Mouse (Mus musculus) G1E (cell line): ENCODE results near the gene Zfp740. TPM values are rescaled to one million over a fixed set of nuclear protein-coding genes. Genes with fewer than 3 reads are reported as not detected.

Source experiments
- ATAC-seq: 2 replicates; pipeline ENCODE4 v1.8.0; 2016; ENCODE audit warnings: mild to moderate bottlenecking; ENCODE audit not compliant: insufficient number of reproducible peaks, poor library complexity, low FRiP score, severe bottlenecking; ENCODE audit errors: extremely low read depth
- DNase-seq: peaks from one replicate; pipeline ENCODE4 v3.0.0; 2012; ENCODE audit warnings: low spot score
- H3K27me3 ChIP-seq: 2 replicates; pipeline ENCODE4 v1.6.1; 2012; ENCODE audit warnings: mild to moderate bottlenecking, low read length, inconsistent platforms; ENCODE audit not compliant: insufficient read depth
- H3K36me3 ChIP-seq: replicated peaks from 2 replicates; pipeline ENCODE3; 2012; ENCODE audit warnings: mild to moderate bottlenecking, inconsistent platforms
- H3K4me1 ChIP-seq: 2 replicates; pipeline ENCODE4 v1.6.1; 2012; ENCODE audit warnings: low read depth, low read length, inconsistent platforms, mixed read lengths; ENCODE audit not compliant: insufficient read depth
- H3K4me3 ChIP-seq: 2 replicates; pipeline ENCODE4 v1.5.1; 2012; ENCODE audit warnings: low read depth, mild to moderate bottlenecking, inconsistent platforms, low read length, moderate library complexity, mixed read lengths
- H3K9me3 ChIP-seq: replicated peaks from 2 replicates; pipeline ENCODE4 v1.6.1; 2012; ENCODE audit warnings: inconsistent platforms
- CTCF ChIP-seq: IDR thresholded peaks from 2 replicates; pipeline ENCODE4 v1.5.1; 2012; ENCODE audit warnings: low read depth, low read length, inconsistent platforms, mixed read lengths
- GATA1 ChIP-seq: IDR thresholded peaks from 2 replicates; pipeline ENCODE4 v1.6.1; 2012; ENCODE audit warnings: borderline replicate concordance, low read length, inconsistent platforms, mixed read lengths
- GATA2 ChIP-seq: IDR thresholded peaks from 2 replicates; pipeline ENCODE4 v1.6.1; 2012; ENCODE audit warnings: low read depth, low read length, inconsistent platforms, borderline replicate concordance
- POLR2AphosphoS5 ChIP-seq: IDR thresholded peaks from 2 replicates; pipeline ENCODE4 v1.6.1; 2012; ENCODE audit warnings: low read depth, low read length, inconsistent platforms; ENCODE audit not compliant: insufficient replicate concordance
- TAL1 ChIP-seq: conservative IDR thresholded peaks from 2 replicates; pipeline ENCODE4 v1.6.1; 2012; ENCODE audit warnings: low read depth, low read length, inconsistent platforms, mixed read lengths
- polyA plus RNA-seq: library from polyadenylated mRNA; stranded (reverse); fragments of >175 nt; gene quantifications from 2 replicates; pipeline ENCODE4 v1.2.3, GENCODE M21; 2012
- total RNA-seq, 2 experiments: library from RNA; stranded (forward) in 1 of 2; stranded (reverse) in 1 of 2; fragments of 200-1000 nt in 1 of 2; fragments of >200 nt in 1 of 2; fragmentation: Nextera tagmentation in 1 of 2; gene quantifications; 2 replicates each; pipeline ENCODE4 v1.2.3; 2014 to 2017

The Zfp740 gene
- total and polyA plus RNA-seq, 3 experiments: 12.9 to 64.5 (median 35.3) TPM

DNA sequence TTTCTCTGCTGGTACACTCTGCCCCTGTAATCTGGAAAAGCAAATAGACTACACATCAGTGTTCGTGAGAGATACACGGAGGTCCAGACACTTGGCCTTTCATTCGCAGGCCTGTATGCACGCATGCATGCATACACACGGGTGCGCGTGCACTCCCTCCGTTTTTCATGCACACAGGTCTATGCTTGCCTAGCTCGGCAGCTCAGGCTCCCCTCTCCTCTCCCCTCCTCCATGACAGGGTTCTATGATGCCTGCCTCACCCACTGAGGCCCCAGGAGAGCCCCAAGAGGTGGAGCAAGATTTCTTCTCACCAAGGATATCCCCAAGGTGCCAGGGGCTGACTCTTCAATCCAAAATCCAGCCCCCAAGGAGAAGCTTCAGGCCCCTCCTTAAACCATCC is 46.9 kb downstream of the Zfp740 start:
- TF ChIP-seq CTCF: no peak
- TF ChIP-seq GATA2: no peak
- no peak for TF ChIP-seq TAL1

DNA sequence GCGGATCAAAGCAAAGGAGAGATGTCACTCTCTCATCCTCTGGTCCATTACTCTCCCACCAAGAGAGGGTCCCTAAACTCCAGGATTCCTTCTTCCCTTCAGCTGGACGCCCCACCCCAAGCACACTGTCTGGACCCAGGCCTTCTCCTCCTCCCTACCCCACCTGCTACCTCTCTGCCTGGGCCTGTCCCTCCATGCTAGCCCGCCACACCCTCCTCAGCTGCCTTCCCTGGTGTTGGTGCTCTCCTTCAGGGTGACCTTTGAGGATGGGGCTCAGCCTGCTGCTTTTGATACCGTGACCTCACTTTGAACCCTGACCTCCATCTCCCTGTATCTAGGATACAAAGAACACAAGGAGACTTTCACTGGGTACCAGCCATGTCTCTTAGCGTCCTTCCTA is 47.5 kb downstream of the Zfp740 start:
- H3K4me3 ChIP-seq: no peak overlapping the region
- DNase-seq: no peak
- H3K9me3 ChIP-seq: no peaks in the 10 kb centered on the region
- no peak for TF ChIP-seq GATA2
- no peak for TF ChIP-seq POLR2AphosphoS5
- TF ChIP-seq GATA1: no peak
- no peak for TF ChIP-seq CTCF
- no peak for TF ChIP-seq TAL1
- H3K36me3 ChIP-seq: no peaks in the 10 kb centered on the region
- H3K27me3 ChIP-seq: peaks cover 93% of the 10 kb centered on the region
- ATAC-seq: no peak
- H3K4me1 ChIP-seq: peaks cover 66% of the 10 kb centered on the region

More for the DNA sequence above, 46.9 kb downstream of the Zfp740 start:
- H3K27me3 ChIP-seq: peaks cover 93% of the 10 kb centered on the region
- no peak for ATAC-seq
- no peak for DNase-seq
- H3K4me1 ChIP-seq: peaks cover 66% of the 10 kb centered on the region
- H3K36me3 ChIP-seq: no peaks in the 10 kb centered on the region
- no peaks in the 10 kb centered on the region for H3K9me3 ChIP-seq
- H3K4me3 ChIP-seq: no peak overlapping the region

DNA sequence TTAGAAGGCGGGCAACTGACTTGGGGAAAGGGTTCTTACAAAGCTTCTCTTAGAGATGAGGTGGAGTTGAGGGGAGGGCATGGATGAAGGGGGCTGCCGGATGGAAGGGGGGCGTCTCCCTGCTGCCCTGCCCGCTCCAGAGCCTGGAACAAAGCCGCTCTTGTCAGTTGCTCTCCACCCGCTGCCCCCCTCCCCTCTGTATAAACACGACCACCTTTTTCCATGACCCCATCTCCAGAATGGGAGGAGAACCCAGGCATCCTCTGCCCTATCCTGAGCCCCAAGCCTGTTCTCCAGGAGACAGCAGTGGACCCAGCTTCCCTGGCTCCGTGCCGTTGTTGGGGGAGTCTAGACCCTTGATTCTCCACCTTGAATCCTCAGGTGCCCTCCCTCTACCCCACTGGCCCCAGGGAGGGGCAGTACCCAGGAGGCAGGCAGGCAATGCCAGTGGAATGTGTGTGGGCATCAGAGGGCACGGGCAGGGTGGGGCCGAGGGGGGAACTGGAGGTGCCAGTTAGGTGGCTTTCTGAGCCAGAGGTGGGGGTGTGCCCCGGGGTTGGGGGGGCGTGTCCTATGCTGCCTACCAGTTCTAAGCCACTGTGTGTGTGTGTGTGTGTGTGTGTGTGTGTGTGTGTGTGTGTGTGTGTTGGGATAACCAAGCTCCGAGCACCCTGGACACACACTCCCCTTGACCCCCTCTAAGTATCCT is 52.7 kb downstream of the Zfp740 start:
- H3K9me3 ChIP-seq: no peaks in the 10 kb centered on the region
- H3K4me3 ChIP-seq: no peak overlapping the region
- H3K27me3 ChIP-seq: peaks cover 91% of the 10 kb centered on the region
- H3K36me3 ChIP-seq: no peaks in the 10 kb centered on the region
- no peak for DNase-seq
- ATAC-seq: no peak
- peaks cover 51% of the 10 kb centered on the region for H3K4me1 ChIP-seq
- TF ChIP-seq GATA2: no peak
- TF ChIP-seq GATA1: no peak
- TF ChIP-seq CTCF: no peak
- TF ChIP-seq TAL1: no peak
- TF ChIP-seq POLR2AphosphoS5: no peak

DNA sequence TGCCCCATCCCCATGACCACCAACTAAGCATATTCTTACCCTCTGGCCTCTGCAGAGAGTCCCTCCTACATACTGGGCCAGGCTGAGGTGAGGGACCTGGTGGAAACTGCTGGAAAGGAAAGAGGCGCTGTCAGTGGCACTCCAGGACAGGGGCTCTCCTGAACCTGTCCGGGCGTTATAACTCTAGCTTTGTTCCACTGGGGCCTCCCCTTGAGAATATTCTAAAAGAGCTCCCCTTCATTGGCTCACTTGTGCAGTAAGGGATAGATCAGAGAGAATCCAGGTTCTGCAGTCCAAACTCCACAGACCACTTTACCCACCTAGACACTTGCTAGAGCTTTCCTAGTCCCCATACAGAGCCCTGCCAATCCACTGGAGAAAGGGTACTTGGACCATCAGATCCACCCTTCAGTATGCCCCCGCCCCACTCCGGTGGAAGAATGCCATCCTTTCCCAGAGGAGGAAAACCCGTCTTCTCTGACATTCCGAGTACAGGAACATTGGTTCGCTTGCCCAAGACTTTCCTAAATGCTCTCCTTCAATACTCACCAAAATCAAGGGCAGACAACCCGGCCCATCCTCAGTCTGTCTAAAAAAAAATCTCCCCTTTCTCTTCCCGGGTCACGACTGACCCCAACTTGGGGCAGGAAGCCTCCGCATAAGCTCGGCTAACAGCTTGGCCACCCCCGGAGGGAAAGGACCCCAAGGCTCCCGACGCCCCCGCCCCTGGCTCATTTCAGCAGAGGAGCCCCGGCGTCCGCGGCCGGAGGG is 53.6 kb downstream of the Zfp740 start:
- DNase-seq (no peak), ATAC-seq (no peak)
- Histone ChIP-seq H3K4me1 (peaks cover 52% of the 10 kb centered on the region), H3K27me3 (peaks cover 86% of the 10 kb centered on the region), H3K4me3 (peak overlapping the region; percentile 68), H3K36me3 (no peaks in the 10 kb centered on the region), H3K9me3 (no peaks in the 10 kb centered on the region)
- no peak for TF ChIP-seq TAL1
- no peak for TF ChIP-seq GATA2
- no peak for TF ChIP-seq GATA1
- TF ChIP-seq CTCF: no peak
- no peak for TF ChIP-seq POLR2AphosphoS5

DNA sequence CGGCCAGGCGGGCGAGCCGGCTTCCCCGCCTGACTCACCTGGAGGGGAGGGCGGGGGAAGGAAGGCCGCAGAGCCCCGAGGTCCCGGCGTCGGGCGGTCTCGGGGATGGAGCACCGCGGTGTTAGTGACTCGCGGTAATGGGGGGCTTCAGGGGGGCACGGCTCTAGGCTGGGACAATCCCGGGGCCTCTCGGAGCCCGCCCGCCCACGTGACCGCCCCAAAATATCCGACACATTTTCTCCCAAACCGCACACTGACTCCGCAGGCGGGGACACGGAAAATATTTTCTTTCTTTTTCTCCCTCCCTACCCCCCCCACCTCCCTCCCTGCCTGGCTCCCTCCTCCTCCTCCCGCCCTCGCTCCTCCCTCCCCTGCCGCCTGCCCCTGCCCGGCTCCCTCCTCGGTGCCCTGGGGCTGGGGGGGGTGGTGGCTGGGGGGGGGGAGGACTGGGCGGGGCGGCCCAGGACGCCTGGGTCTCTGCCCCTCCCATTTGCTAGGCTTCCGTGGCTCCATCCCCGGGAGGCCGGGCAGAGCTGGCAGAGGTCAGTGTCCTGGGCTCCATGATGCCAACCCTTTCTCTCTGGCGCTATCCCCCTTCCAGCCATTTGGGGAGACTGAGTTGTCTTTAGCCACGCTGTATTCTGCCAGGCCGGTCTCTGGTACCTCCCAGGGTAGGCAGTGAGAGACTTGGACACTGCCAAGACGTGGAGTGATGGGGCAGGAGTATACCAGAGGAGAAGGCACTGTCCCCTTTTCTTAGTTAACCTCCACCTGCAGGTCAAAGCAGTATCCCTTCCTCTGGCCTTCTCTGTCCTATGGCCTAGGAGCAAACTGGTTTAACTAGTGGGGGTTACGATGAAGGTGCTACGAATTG is 54.4 kb downstream of the Zfp740 start, which contains the start of gene Rarg:
Gene Rarg (minus strand): TSS at position 316 of the 874 bp plus-strand sequence.
- H3K27me3 ChIP-seq: peaks cover 86% of the 10 kb centered on the region
- DNase-seq: no peak
- no peaks in the 10 kb centered on the region for H3K9me3 ChIP-seq
- peak within 1 kb of the TSS; percentile 68 for H3K4me3 ChIP-seq
- no peak for TF ChIP-seq TAL1
- no peak for TF ChIP-seq POLR2AphosphoS5
- TF ChIP-seq CTCF: no peak
- TF ChIP-seq GATA1: no peak
- no peak for TF ChIP-seq GATA2
- H3K36me3 ChIP-seq: no peaks in the 10 kb centered on the region
- H3K4me1 ChIP-seq: peaks cover 53% of the 10 kb centered on the region
- no peak for ATAC-seq

DNA sequence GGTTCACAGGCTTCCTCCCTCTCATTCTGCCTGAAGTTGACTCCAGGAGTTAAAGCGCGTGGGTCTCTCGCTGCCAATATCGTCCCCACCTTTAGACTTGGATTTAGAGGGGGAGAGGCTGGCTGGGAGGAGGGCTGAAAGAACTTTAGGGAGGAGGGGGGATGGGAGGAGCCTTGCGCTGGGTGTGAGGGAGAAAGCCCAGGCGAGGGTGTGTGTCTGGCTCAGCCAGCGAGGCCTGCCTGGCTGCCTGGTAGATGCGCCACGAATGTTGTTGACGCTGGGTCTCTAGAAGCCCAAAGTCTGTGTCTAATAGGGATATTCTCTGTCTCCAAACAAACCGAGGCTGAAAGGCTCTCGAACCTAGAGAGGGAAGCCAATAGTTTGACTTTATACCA is 55.0 kb downstream of the Zfp740 start:
- H3K27me3 ChIP-seq: peaks cover 86% of the 10 kb centered on the region
- peaks cover 53% of the 10 kb centered on the region for H3K4me1 ChIP-seq
- no peak for DNase-seq
- no peak for ATAC-seq
- no peaks in the 10 kb centered on the region for H3K36me3 ChIP-seq
- TF ChIP-seq GATA2 (no peak), GATA1 (no peak)
- peak overlapping the region; percentile 68; the same call in 1 of the 2 replicates for H3K4me3 ChIP-seq
- no peaks in the 10 kb centered on the region for H3K9me3 ChIP-seq
